Mouse (Mus musculus): ENCODE data around the gene Dolpp1.

Dolpp1 gene

DNA sequence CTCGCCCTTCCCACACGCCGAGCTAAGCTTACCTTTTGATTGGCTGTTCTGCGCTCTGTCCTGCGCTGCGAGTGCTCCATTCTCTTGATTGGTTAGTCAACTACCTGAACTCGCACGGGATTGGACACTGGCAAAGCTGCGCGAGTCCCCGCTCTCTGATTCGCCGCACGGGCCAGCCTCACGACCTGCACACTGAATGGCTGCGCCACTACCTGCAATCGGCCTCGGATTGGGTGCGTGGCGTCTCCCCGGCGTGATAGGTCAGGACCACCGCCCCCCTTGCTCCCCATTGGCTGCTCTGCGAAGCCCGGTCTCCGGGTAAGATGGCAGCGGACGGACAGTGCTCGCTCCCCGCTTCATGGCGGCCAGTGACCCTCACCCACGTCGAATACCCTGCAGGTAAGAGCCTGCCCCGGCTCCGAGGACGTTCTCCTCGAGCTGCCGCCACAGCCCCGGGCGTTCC is at the start of gene Dolpp1:
TSS of gene Dolpp1 (plus strand) at position 141 of the 463 bp plus-strand sequence.
- in situ Hi-C loops (cut with MboI, MseI), result no loop called here

- in situ Hi-C loops (cut with MboI, MseI), result no loop called here
Observed at GRCm38 (mm10) chr2:30342544-30342943, 49.5 kb upstream of the Dolpp1 start.

DNA sequence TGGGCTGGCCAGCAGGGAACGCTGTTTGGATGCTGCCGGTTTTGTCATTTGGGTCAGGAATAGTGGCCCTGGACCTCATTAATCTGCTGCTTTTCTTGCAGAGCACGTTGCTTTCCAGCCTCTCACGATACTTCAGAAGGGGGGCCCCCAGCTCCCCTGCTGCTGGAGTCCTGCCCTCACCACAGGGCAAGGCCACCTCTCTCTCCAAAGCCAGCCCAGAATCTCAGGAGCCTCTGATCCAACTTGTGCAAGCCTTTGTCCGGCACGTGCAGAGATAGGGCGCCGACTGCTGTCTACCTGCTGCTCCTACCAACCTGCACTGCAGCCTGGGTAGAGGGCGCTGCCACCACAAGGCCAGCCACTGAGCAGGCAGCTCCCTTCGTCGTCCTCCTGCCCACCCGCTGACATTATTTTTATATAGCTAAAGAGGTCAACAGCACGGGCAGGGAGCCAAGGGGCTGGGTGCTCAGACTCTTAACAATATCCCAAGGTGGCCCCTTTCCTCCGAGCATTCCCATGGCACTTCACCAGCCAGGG is 48.4 kb upstream of the Dolpp1 start:
- in situ Hi-C loops (cut with MboI, MseI), result no loop called here

- in situ Hi-C loops (cut with MboI, MseI), result no loop called here
Observed at GRCm38 (mm10) chr2:30345971-30346676, 45.9 kb upstream of the Dolpp1 start.

- in situ Hi-C loops (cut with MboI, MseI), result no loop called here
Observed at GRCm38 (mm10) chr2:30349196-30349595, 42.9 kb upstream of the Dolpp1 start.

GRCm38 (mm10) chr2:30351149-30351548 is 40.9 kb upstream of the Dolpp1 start:
- in situ Hi-C loops (cut with MboI, MseI), result no loop called here

DNA sequence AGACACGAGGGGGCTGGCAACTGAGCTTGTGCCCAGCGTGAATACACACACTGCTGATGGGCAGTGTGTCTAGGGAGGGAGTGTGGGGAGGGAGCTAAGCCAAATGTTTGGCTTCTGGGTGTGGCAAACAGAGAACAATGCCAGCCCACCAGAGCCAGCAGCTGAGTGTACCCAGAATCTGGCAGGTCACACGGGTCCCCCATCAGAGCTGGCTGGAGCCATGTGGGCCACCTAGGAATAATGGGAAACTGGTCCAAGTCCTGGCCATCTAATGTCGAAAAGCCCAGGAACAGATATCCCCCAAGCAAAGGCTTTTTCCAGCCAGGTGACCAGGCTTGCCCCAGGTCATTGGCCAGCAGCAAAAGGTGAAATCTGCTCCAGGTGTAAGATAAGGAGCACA is 36.2 kb upstream of the Dolpp1 start:
- in situ Hi-C loops (cut with MboI, MseI), result no loop called here

DNA sequence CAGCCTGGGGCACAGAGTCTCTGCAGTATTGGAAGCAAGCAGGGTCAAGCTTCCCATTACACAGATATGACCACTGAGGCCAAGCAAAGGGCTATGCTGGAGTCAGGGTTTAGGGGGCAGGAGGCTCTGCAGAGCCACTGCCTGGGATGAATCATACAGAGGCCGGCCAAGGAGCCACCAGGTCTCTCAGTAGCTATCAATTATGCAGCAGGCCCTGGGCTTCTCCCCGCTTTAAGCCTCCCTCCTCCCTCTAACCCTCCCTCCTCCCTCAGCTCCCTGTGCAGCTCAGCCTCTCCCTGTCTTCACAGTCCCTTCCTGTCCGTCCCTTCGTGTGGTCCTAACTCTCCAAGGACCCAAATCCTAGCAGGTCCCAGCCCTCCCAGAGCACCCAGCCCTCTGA is 35.8 kb upstream of the Dolpp1 start:
- in situ Hi-C loops (cut with MboI, MseI), result no loop called here

DNA sequence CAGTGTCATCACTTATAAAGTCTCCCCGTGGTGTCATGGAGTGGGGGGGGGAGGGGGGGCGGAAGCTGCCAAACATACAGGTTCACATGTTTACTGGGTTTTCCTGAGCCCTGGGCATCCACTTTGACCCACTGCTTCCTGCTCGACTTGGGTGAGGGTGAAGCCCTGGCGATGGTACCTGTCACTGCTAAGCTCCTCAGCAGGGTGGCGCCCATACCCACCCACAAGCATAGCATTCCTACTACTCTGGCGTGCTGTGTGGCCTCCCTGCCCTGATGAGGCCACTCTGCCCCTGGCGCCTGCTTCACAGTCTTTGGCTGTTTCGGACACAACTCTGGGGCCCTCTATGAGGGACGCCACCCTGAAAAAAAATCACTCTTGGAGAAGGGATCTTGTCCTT is 35.1 kb upstream of the Dolpp1 start:
- in situ Hi-C loops (cut with MboI, MseI), result no loop called here

DNA sequence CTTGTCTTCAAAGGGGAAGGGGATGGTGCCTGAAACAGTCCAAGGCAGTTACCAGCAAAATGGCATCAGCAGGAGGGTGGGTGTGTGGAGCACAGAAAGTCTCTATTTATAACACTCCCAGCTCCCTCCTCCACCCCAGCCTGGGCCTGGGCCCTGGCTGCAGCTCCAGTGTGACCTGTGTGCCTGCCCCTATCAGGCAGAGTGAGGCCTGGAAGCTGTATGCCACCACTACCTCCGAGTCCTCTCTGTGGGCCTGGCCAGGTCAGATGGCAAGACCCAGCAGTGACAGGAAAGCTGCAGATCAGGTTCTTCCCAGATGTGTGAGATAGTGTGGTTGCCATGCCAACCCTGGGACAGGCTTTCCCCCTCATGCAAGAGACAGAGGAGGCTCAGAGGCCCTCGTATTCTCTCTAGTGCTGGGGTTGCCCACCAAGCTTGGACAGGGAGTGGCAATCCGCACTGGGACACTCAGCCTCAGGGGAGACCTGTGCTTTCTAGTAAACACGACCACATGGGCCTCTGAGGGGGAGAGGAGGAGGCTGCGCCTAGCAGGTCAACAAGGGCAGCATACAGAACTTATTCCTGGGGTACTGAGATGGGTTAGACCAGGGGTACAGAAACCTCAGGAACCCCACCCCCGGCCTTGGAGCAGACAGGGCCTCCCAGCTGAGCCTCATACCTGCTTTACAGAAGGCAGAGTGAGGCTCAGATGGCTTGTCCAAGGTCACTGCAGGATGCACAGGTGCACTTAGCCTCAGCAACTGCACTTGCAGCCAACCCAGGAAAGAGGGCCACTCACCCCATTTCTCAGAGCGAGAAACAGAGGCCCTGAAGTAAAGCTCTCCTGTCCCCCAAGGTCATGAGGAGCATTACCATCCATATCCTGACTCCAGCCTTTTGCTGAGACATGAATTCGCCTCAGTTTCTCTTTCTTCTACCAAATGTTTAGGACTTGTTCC is 34.2 kb upstream of the Dolpp1 start:
- in situ Hi-C loops (cut with MboI, MseI), result no loop called here

- in situ Hi-C loops (cut with MboI, MseI), result no loop called here
Observed at GRCm38 (mm10) chr2:30358533-30359531, 33.2 kb upstream of the Dolpp1 start, which contains the start of gene Sh3glb2. TSS of gene Sh3glb2 (minus strand) at chr2:30359337.

- in situ Hi-C loops (cut with MboI, MseI), result no loop called here
Observed at GRCm38 (mm10) chr2:30360626-30361025, 31.4 kb upstream of the Dolpp1 start.

DNA sequence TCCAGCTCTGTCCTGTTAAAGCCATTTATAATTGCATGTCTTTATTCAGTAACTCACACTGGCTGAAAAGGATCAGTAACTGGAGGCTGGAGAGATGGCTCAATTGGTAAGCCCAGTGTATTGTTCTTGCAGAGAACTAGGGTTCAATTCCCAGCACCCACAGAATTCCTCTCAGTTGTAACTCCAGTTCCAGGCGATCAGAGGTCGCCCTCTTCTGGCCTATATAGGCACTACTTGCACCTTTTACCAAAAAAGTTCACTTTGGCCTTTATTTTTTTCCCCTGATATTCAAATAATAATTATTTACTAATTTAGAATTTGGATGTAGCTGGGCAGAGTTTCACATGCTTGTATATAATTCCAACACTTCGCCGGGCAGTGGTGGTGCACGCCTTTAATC is 29.2 kb upstream of the Dolpp1 start:
- in situ Hi-C loops (cut with MboI, MseI), result no loop called here

- in situ Hi-C loops (cut with MboI, MseI), result no loop called here
Observed at GRCm38 (mm10) chr2:30363773-30364650, 28.0 kb upstream of the Dolpp1 start, which contains the start of gene Miga2. TSS of gene Miga2 (plus strand) at chr2:30364233.

DNA sequence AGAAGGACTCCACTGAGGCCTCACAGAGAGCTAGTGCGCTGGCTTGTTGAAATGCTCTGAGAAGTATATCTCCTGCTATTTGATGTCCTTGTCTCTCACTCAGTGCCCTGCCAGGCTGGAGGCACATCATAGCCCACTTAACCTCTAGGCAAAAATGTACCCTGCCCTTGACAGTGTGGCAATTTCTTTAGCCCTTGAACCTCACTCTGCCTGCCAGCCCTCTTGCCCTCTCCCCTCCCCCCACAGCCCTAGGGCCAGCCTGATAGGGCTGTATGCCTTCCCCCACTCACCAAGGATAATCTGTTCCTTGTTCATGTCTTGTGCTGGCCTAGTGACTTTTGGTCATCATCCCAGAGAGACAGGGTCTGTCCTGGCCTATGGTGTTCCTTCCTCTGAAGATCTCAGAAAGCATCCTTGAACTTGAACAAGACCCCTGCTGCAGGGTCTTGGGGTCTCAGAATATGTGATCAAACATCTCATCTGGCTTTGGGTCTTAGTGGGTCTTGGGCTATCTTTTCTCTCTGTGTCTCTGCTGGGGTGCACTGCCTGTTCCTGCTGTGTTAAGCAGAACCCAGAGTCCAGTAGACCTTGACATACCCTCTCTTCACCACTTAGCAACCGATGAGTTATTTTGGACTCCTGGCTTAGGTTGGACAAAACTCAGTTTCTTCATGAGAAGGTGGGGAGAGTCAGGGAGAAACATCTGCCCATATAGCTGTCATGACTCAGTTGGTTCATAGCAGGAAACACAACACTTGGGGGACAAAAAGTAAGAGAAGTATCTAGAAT is 26.6 kb upstream of the Dolpp1 start:
- in situ Hi-C loops (cut with MboI, MseI), result no loop called here

- in situ Hi-C loops (cut with MboI, MseI), result no loop called here
Observed at GRCm38 (mm10) chr2:30366203-30366602, 25.9 kb upstream of the Dolpp1 start.

GRCm38 (mm10) chr2:30371544-30371943 is 20.5 kb upstream of the Dolpp1 start:
- in situ Hi-C loops (cut with MboI, MseI), result no loop called here

GRCm38 (mm10) chr2:30372726-30373125 is 19.3 kb upstream of the Dolpp1 start:
- in situ Hi-C loops (cut with MboI, MseI), result no loop called here

- in situ Hi-C loops (cut with MboI, MseI), result no loop called here
Observed at GRCm38 (mm10) chr2:30375893-30376292, 16.2 kb upstream of the Dolpp1 start.

All from regulatory T cell (primary cell).